Mouse (Mus musculus): ENCODE measurements around the gene Lama5. TPM values are rescaled to one million over a fixed set of nuclear protein-coding genes. Genes with fewer than 3 reads are reported as not detected.

Gene Lama5
- polyA plus RNA-seq, 1 experiment from 2014 or later, result 28.2 TPM

DNA sequence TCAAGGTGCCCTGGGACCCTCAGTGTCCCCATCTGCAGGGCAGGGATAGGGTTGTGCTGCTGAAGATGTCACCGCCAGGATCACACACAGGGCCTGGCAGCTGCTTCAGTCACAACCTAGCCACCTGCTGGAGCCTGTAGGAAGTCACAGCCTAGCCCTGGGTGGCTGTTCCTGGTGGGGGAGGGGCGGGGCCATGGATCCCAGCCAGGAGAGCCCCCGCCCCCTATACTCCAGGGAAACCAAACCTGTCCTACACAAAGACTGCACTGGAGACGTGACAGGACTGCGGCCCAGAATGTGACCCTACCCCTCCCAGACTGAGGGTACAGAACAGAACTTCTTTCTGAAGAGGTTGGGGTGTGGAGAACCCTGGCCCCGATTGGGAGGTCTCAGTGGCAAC is 3.4 kb downstream of the Lama5 start:
- no peak overlapping the region for H3K27ac ChIP-seq (replicated peaks; ENCODE audit: low read depth, low read length)
- WGBS, result 7% methylated on average over 4 of the region's 6 CpGs
- H3K36me3 ChIP-seq (ENCODE audit: control insufficient read depth, insufficient read depth, low read length), result no peaks in the 10 kb centered on the region
- H3K9ac ChIP-seq (ENCODE audit: low read depth, low read length), result 0 out of 2 replicates have a peak overlapping the region, but pooled peaks have one; percentile 46
- H3K4me1 ChIP-seq (ENCODE audit: control insufficient read depth, insufficient read depth, low read length), result peaks cover 14% of the 10 kb centered on the region
- H3K4me3 ChIP-seq (ENCODE audit: low read depth, low read length), result no peak overlapping the region
- H3K27me3 ChIP-seq (replicated peaks; ENCODE audit: control insufficient read depth, insufficient read depth, low read length), result peaks cover 31% of the 10 kb centered on the region
- DNase-seq (ENCODE audit: low spot score), result peak; percentile 74
- H3K9me3 ChIP-seq (ENCODE audit: control insufficient read depth, low read length), result no peaks in the 10 kb centered on the region
- peak; percentile 54 for ATAC-seq (ENCODE audit: low read depth)
- H3K4me2 ChIP-seq (ENCODE audit: low read depth, low read length), result peak overlapping the region; percentile 97

GRCm38 (mm10) chr2:180221051-180221450 is 4.6 kb downstream of the Lama5 start:
- Histone ChIP-seq H3K36me3 (ENCODE audit: control insufficient read depth, insufficient read depth, low read length) (no peaks in the 10 kb centered on the region), H3K4me3 (ENCODE audit: low read depth, low read length) (no peak overlapping the region), H3K27me3 (replicated peaks; ENCODE audit: control insufficient read depth, insufficient read depth, low read length) (peaks cover 21% of the 10 kb centered on the region), H3K4me2 (ENCODE audit: low read depth, low read length) (no peak overlapping the region), H3K27ac (replicated peaks; ENCODE audit: low read depth, low read length) (no peak overlapping the region), H3K4me1 (ENCODE audit: control insufficient read depth, insufficient read depth, low read length) (peaks cover 10% of the 10 kb centered on the region; the same call in 1 of the 2 replicates), H3K9ac (ENCODE audit: low read depth, low read length) (no peak overlapping the region), H3K9me3 (ENCODE audit: control insufficient read depth, low read length) (no peaks in the 10 kb centered on the region)
- ATAC-seq (ENCODE audit: low read depth) (no peak), DNase-seq (ENCODE audit: low spot score) (no peak)
- 91% methylated on average over 9 of the region's 9 CpGs for WGBS

DNA sequence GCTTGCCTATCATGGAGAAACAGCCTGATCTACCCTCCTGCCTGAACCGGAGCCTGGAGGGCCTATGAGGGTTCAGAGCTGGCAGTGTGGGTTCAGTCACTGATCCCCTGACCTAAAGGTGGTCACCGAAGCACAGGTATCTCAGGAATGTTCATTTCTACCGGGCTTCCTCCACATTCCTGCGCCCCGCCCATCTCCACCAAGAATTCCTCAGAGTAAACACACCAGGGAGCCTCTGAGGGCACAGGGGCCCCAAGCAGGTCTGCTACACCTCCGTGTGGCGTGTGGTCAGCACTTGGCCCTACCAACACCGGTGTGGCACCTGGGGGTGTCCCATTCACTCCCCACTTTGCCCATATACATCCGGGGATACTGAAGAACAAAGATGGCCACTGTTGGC is 5.5 kb downstream of the Lama5 start:
- H3K4me2 ChIP-seq (ENCODE audit: low read depth, low read length), result no peak overlapping the region
- no peak overlapping the region for H3K27ac ChIP-seq (replicated peaks; ENCODE audit: low read depth, low read length)
- peaks cover 12% of the 10 kb centered on the region for H3K27me3 ChIP-seq (replicated peaks; ENCODE audit: control insufficient read depth, insufficient read depth, low read length)
- H3K4me3 ChIP-seq (ENCODE audit: low read depth, low read length), result no peak overlapping the region
- DNase-seq (ENCODE audit: low spot score), result no peak
- no peak overlapping the region for H3K9ac ChIP-seq (ENCODE audit: low read depth, low read length)
- ATAC-seq (ENCODE audit: low read depth), result no peak
- 71% methylated on average over 9 of the region's 9 CpGs for WGBS
- no peaks in the 10 kb centered on the region for H3K36me3 ChIP-seq (ENCODE audit: control insufficient read depth, insufficient read depth, low read length)
- no peaks in the 10 kb centered on the region for H3K9me3 ChIP-seq (ENCODE audit: control insufficient read depth, low read length)
- H3K4me1 ChIP-seq (ENCODE audit: control insufficient read depth, insufficient read depth, low read length), result peaks cover 10% of the 10 kb centered on the region; the same call in 1 of the 2 replicates

DNA sequence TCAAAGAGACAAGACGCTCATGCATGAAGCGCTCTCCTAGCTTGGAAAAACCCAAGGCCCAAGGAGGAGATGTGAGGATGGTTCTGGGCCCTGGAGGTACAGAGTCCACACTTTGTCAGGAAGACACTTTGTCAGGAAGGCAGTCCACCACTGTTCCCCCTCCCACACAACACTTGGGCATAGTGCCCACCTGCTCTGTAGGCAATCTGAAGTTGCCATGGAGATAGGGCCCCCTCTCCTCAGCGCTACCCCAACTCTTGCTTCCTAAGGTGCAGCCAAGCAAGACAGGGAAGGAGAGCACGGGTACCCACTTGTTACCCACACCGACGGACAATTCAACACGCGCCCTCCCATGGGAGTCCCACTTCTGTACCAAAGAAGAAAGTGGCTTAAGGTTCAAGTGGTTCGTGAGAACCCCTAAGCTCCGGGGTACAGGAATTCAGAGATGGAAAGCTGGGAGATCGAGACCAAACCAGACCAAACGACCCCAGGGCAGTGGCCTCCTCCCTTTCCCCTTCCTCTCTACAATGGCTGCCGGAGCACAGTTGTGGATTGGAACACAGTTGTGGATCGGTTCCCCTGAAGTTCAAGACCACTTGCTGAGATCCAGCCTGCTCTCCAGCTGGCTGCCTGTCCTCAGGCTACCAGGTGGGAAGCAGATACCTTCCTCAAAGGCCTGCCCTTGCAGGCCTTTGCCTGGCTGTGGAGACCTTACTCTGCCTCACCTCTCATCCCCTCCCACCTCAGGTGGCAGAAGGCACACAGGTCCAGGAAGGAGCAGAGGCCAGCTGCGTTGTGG is 6.3 kb downstream of the Lama5 start:
- H3K4me3 ChIP-seq (ENCODE audit: low read depth, low read length), result no peak overlapping the region
- no peak overlapping the region for H3K9ac ChIP-seq (ENCODE audit: low read depth, low read length)
- no peak overlapping the region for H3K4me2 ChIP-seq (ENCODE audit: low read depth, low read length)
- peaks cover 4% of the 10 kb centered on the region for H3K27me3 ChIP-seq (replicated peaks; ENCODE audit: control insufficient read depth, insufficient read depth, low read length)
- H3K4me1 ChIP-seq (ENCODE audit: control insufficient read depth, insufficient read depth, low read length), result peaks cover 12% of the 10 kb centered on the region; the same call in 1 of the 2 replicates
- no peak for DNase-seq (ENCODE audit: low spot score)
- H3K27ac ChIP-seq (replicated peaks; ENCODE audit: low read depth, low read length), result peak overlapping the region; percentile 39; the same call in 1 of the 2 replicates
- ATAC-seq (ENCODE audit: low read depth), result no peak
- WGBS, result 73% methylated on average over 15 of the region's 15 CpGs
- H3K36me3 ChIP-seq (ENCODE audit: control insufficient read depth, insufficient read depth, low read length), result no peaks in the 10 kb centered on the region
- no peaks in the 10 kb centered on the region for H3K9me3 ChIP-seq (ENCODE audit: control insufficient read depth, low read length)

DNA sequence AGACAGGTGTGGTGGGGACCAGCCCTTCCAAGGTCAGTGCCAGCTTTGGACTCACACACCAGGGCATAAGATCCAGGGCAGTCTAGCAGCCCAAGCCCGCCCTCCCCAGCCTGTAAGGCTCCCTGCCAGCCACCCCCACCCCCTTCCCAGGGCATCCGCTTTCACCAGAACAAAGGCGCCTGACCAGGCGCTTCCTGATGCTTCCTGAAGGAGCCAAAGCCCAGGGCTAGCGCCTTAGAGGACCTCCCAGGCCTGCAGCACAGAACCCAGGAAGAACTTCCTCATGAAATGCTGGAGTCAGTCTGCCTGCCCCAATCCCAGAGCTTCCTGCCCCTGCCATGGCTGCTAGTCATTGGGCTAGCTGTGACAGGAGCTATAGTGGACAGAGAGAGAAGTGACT is 7.0 kb downstream of the Lama5 start:
- DNase-seq (ENCODE audit: low spot score) (peak; percentile 59), ATAC-seq (ENCODE audit: low read depth) (no peak; the same call in 1 of the 2 replicates)
- H3K9me3 ChIP-seq (ENCODE audit: control insufficient read depth, low read length), result no peaks in the 10 kb centered on the region
- no peak overlapping the region for H3K4me2 ChIP-seq (ENCODE audit: low read depth, low read length)
- no peaks in the 10 kb centered on the region; the same call in 1 of the 2 replicates for H3K27me3 ChIP-seq (replicated peaks; ENCODE audit: control insufficient read depth, insufficient read depth, low read length)
- H3K27ac ChIP-seq (replicated peaks; ENCODE audit: low read depth, low read length), result peak overlapping the region; percentile 55; the same call in 1 of the 2 replicates
- peaks cover 12% of the 10 kb centered on the region; the same call in 1 of the 2 replicates for H3K4me1 ChIP-seq (ENCODE audit: control insufficient read depth, insufficient read depth, low read length)
- no peak overlapping the region for H3K9ac ChIP-seq (ENCODE audit: low read depth, low read length)
- WGBS, result 24% methylated on average over 5 of the region's 5 CpGs
- no peaks in the 10 kb centered on the region for H3K36me3 ChIP-seq (ENCODE audit: control insufficient read depth, insufficient read depth, low read length)
- no peak overlapping the region for H3K4me3 ChIP-seq (ENCODE audit: low read depth, low read length)

DNA sequence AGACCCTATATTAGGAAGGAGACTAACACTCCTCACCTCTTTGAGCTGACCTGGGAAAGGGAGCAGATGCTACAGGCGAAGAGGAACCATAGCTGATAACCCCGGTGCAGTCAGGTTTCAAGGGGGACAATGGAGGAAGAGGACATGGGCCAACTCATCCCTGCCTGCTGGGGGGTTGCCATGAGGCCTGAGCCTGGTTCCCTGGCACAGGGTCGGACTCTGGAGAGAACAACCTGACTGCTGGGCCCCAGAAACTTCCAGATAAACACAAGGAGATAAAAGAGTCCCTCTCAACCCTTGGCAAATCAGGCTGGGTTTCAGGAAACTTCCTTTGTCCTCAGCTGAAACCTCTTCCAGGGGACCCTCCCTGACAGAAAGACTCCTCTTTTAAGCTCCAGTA is 7.4 kb downstream of the Lama5 start:
- peak overlapping the region; percentile 55; the same call in 1 of the 2 replicates for H3K27ac ChIP-seq (replicated peaks; ENCODE audit: low read depth, low read length)
- H3K27me3 ChIP-seq (replicated peaks; ENCODE audit: control insufficient read depth, insufficient read depth, low read length), result no peaks in the 10 kb centered on the region
- H3K36me3 ChIP-seq (ENCODE audit: control insufficient read depth, insufficient read depth, low read length), result no peaks in the 10 kb centered on the region
- ATAC-seq (ENCODE audit: low read depth) (no peak), DNase-seq (ENCODE audit: low spot score) (no peak)
- H3K4me1 ChIP-seq (ENCODE audit: control insufficient read depth, insufficient read depth, low read length), result peaks cover 12% of the 10 kb centered on the region; the same call in 1 of the 2 replicates
- H3K4me3 ChIP-seq (ENCODE audit: low read depth, low read length), result no peak overlapping the region
- H3K4me2 ChIP-seq (ENCODE audit: low read depth, low read length), result no peak overlapping the region
- no peak overlapping the region for H3K9ac ChIP-seq (ENCODE audit: low read depth, low read length)
- no peaks in the 10 kb centered on the region for H3K9me3 ChIP-seq (ENCODE audit: control insufficient read depth, low read length)
- 60% methylated on average over 3 of the region's 3 CpGs for WGBS

DNA sequence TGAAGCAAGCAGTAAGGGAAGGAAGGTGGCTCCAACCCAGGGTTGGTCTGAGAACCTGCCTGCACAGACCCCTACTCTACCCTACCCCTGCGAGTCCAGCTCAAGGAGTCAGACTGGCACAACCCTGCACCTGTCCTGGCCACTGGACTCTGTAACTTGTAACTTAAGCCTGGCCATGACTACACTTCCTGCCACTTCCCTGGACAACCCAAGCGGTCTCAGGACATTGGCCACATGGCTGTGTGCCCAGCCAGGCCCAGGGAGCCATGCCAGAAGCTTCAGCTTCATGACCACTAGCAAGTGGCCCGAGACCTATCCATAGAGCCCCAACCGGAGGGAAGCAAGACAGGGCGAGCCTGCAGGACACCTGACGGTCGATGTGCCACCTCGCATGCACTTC is 8.1 kb downstream of the Lama5 start:
- Histone ChIP-seq H3K9me3 (ENCODE audit: control insufficient read depth, low read length) (no peaks in the 10 kb centered on the region), H3K4me1 (ENCODE audit: control insufficient read depth, insufficient read depth, low read length) (peaks cover 12% of the 10 kb centered on the region; the same call in 1 of the 2 replicates), H3K36me3 (ENCODE audit: control insufficient read depth, insufficient read depth, low read length) (no peaks in the 10 kb centered on the region), H3K9ac (ENCODE audit: low read depth, low read length) (no peak overlapping the region), H3K27me3 (replicated peaks; ENCODE audit: control insufficient read depth, insufficient read depth, low read length) (no peaks in the 10 kb centered on the region), H3K27ac (replicated peaks; ENCODE audit: low read depth, low read length) (no peak overlapping the region), H3K4me2 (ENCODE audit: low read depth, low read length) (no peak overlapping the region), H3K4me3 (ENCODE audit: low read depth, low read length) (no peak overlapping the region)
- no peak for DNase-seq (ENCODE audit: low spot score)
- WGBS, result 88% methylated on average over 8 of the region's 8 CpGs
- no peak for ATAC-seq (ENCODE audit: low read depth)

DNA sequence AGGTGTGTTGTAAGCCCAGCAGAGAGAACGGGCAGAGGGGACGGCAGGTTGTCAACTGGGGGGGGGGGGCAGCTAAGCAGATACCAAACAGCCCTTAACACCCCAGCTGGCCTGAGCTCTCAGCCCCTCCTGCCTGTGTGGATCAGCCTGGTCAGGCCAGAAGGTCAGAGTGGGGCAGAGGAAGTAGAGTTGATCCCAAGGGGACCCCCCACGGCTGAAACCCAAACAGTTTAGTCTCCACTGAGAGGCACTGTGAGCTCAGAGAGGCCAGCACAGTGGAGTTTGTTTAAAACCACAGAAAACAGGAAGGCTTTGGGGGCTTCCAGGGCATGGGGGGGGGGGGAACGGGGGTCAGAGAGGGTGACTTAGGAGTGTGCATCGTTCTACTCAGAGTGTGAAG is 8.7 kb downstream of the Lama5 start:
- Histone ChIP-seq H3K27ac (replicated peaks; ENCODE audit: low read depth, low read length) (no peak overlapping the region), H3K9ac (ENCODE audit: low read depth, low read length) (no peak overlapping the region), H3K36me3 (ENCODE audit: control insufficient read depth, insufficient read depth, low read length) (no peaks in the 10 kb centered on the region), H3K4me2 (ENCODE audit: low read depth, low read length) (no peak overlapping the region), H3K4me3 (ENCODE audit: low read depth, low read length) (no peak overlapping the region), H3K4me1 (ENCODE audit: control insufficient read depth, insufficient read depth, low read length) (peaks cover 8% of the 10 kb centered on the region; the same call in 1 of the 2 replicates), H3K27me3 (replicated peaks; ENCODE audit: control insufficient read depth, insufficient read depth, low read length) (no peaks in the 10 kb centered on the region), H3K9me3 (ENCODE audit: control insufficient read depth, low read length) (no peaks in the 10 kb centered on the region)
- WGBS, result 55% methylated on average over 4 of the region's 5 CpGs
- ATAC-seq (ENCODE audit: low read depth), result no peak
- no peak for DNase-seq (ENCODE audit: low spot score)

GRCm38 (mm10) chr2:180215951-180216350 is 9.7 kb downstream of the Lama5 start:
- ATAC-seq (ENCODE audit: low read depth) (no peak), DNase-seq (ENCODE audit: low spot score) (no peak)
- Histone ChIP-seq H3K27ac (replicated peaks; ENCODE audit: low read depth, low read length) (no peak overlapping the region), H3K4me1 (ENCODE audit: control insufficient read depth, insufficient read depth, low read length) (peaks cover 8% of the 10 kb centered on the region; the same call in 1 of the 2 replicates), H3K4me2 (ENCODE audit: low read depth, low read length) (no peak overlapping the region), H3K9me3 (ENCODE audit: control insufficient read depth, low read length) (no peaks in the 10 kb centered on the region), H3K4me3 (ENCODE audit: low read depth, low read length) (no peak overlapping the region), H3K36me3 (ENCODE audit: control insufficient read depth, insufficient read depth, low read length) (no peaks in the 10 kb centered on the region), H3K27me3 (replicated peaks; ENCODE audit: control insufficient read depth, insufficient read depth, low read length) (no peaks in the 10 kb centered on the region), H3K9ac (ENCODE audit: low read depth, low read length) (no peak overlapping the region)
- WGBS, result 66% methylated on average over 6 of the region's 6 CpGs
